Mouse (Mus musculus) liver, adult 2 months (tissue): Measurements from ENCODE around the gene Klhl26. TPM values are rescaled to one million over a fixed set of nuclear protein-coding genes. Genes with fewer than 3 reads are reported as not detected.

Source experiments
- DNase-seq: peaks from one replicate; pipeline ENCODE4 v3.0.0-alpha.2; 2011; ENCODE audit warnings: low read depth, low spot score; ENCODE audit errors: extremely low read depth
- H3K27ac ChIP-seq: fragments of 200-500 bp; replicated peaks from 2 replicates; pipeline ENCODE4 v1.5.1; 2012; ENCODE audit warnings: low read depth, mild to moderate bottlenecking, control low read depth, inconsistent platforms, low read length; ENCODE audit not compliant: insufficient read depth
- H3K27me3 ChIP-seq: fragments of 200-500 bp; 2 replicates; pipeline ENCODE4 v1.6.1; 2012; ENCODE audit warnings: mild to moderate bottlenecking, moderate library complexity, low read length, inconsistent platforms; ENCODE audit not compliant: control insufficient read depth, insufficient read depth
- H3K36me3 ChIP-seq: fragments of 200-500 bp; 2 replicates; pipeline ENCODE4 v1.6.1; 2012; ENCODE audit warnings: low read length, inconsistent platforms; ENCODE audit not compliant: control insufficient read depth, insufficient read depth
- H3K4me1 ChIP-seq: fragments of 200-500 bp; 2 replicates; pipeline ENCODE4 v1.6.1; 2011; ENCODE audit warnings: low read length; ENCODE audit not compliant: control insufficient read depth, insufficient read depth
- H3K4me3 ChIP-seq: fragments of 200-500 bp; 2 replicates; pipeline ENCODE4 v1.5.1; 2011; ENCODE audit warnings: low read depth, mild to moderate bottlenecking, control low read depth, low read length, moderate library complexity; ENCODE audit not compliant: insufficient read depth
- H3K79me2 ChIP-seq: fragments of 200-500 bp; 2 replicates; pipeline ENCODE4 v1.6.1; 2012; ENCODE audit warnings: inconsistent platforms, mild to moderate bottlenecking, low read length, moderate library complexity; ENCODE audit not compliant: control insufficient read depth, insufficient read depth
- H3K9ac ChIP-seq: fragments of 200-500 bp; 2 replicates; pipeline ENCODE4 v1.6.1; 2012; ENCODE audit warnings: low read depth, mild to moderate bottlenecking, control low read depth, inconsistent platforms, low read length
- CTCF ChIP-seq: fragments of 200-500 bp; IDR thresholded peaks from 2 replicates; pipeline ENCODE4 v1.5.1; 2011; ENCODE audit warnings: low read depth, low read length, control low read depth
- POLR2A ChIP-seq: fragments of 200-500 bp; IDR thresholded peaks from 2 replicates; pipeline ENCODE4 v1.6.1; 2011; ENCODE audit warnings: low read length, control low read depth; ENCODE audit not compliant: insufficient read depth; ENCODE audit errors: extremely low read depth
- WGBS: fragments of 180-500 bp; shearing (Covaris S2); methylation state at CpG from one replicate; pipeline ENCODE4 v1.1.7; 2018; 5-methylcytosine and 5-hydroxymethylcytosine counted together
- polyA plus RNA-seq: library from polyadenylated mRNA; depleted of rRNA; stranded (reverse); fragments of >200 nt; gene quantifications from 2 replicates; pipeline ENCODE4 v1.2.3, GENCODE M21; 2012
- total RNA-seq: library from RNA; depleted of rRNA; stranded (reverse); fragments of >200 nt; gene quantifications from 2 replicates; pipeline ENCODE4 v1.2.3, GENCODE M21; 2014

Gene Klhl26
- total and polyA plus RNA-seq, 2 experiments, result 4.5 to 13.7 TPM

DNA sequence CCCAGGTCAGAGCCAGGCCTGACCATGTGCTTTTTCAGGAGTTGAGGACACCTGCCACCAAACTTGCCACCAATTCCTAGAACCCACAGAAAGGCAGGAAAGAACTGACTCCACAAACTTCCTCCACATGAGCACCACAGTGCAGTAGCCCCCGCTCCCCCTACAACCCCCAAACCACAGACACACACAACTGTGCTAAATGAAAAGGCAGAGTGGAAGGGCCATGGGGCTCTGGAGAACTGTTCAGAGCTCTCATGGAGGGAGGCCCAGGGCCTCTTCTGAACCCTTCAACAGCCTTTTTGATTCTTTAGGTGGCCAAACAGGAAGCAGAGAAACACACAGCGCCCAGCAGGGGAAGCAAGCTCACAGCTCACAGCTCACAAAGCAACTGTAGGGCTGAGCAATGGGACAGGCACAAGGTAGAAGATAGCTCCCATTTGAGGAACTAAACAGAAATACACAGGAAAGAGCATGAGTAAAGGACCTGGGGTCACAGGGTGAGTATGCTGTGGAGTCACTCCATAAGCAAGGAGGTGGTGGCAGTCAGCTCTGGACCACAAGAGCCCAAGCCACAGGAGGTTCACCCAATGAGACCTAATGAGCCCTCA lies 50.4 kb downstream of the Klhl26 start:
- Histone ChIP-seq H3K4me1 (no peaks in the 10 kb centered on the region), H3K27ac (no peak overlapping the region), H3K9ac (no peak overlapping the region)

GRCm38 (mm10) chr8:70422722-70423121 lies 54.0 kb downstream of the Klhl26 start:
- Histone ChIP-seq H3K36me3 (no peaks in the 10 kb centered on the region), H3K9ac (no peak overlapping the region), H3K27me3 (no peaks in the 10 kb centered on the region), H3K27ac (no peak overlapping the region), H3K4me3 (no peak overlapping the region), H3K4me1 (no peaks in the 10 kb centered on the region), H3K79me2 (peaks cover 7% of the 10 kb centered on the region; the same call in 1 of the 2 replicates)
- no peak for TF ChIP-seq POLR2A
- 98% methylated on average over 2 of the region's 2 CpGs for WGBS
- no peak for DNase-seq

More for the DNA sequence above, 50.4 kb downstream of the Klhl26 start:
- peaks cover 24% of the 10 kb centered on the region for H3K79me2 ChIP-seq
- TF ChIP-seq CTCF (no peak), POLR2A (no peak)
- DNase-seq, result no peak
- H3K4me3 ChIP-seq, result no peak overlapping the region
- H3K36me3 ChIP-seq, result no peaks in the 10 kb centered on the region
- WGBS, result 91% methylated on average over 2 of the region's 2 CpGs
- H3K27me3 ChIP-seq, result no peaks in the 10 kb centered on the region

GRCm38 (mm10) chr8:70421349-70422104 lies 55.2 kb downstream of the Klhl26 start:
- H3K4me3 ChIP-seq, result no peak overlapping the region
- 72% methylated on average over 18 of the region's 18 CpGs for WGBS
- H3K4me1 ChIP-seq, result no peaks in the 10 kb centered on the region
- no peak for TF ChIP-seq CTCF
- H3K27me3 ChIP-seq, result no peaks in the 10 kb centered on the region
- H3K36me3 ChIP-seq, result no peaks in the 10 kb centered on the region
- no peak overlapping the region for H3K9ac ChIP-seq
- no peak for DNase-seq
- H3K79me2 ChIP-seq, result peaks cover 4% of the 10 kb centered on the region; the same call in 1 of the 2 replicates
- no peak overlapping the region for H3K27ac ChIP-seq

DNA sequence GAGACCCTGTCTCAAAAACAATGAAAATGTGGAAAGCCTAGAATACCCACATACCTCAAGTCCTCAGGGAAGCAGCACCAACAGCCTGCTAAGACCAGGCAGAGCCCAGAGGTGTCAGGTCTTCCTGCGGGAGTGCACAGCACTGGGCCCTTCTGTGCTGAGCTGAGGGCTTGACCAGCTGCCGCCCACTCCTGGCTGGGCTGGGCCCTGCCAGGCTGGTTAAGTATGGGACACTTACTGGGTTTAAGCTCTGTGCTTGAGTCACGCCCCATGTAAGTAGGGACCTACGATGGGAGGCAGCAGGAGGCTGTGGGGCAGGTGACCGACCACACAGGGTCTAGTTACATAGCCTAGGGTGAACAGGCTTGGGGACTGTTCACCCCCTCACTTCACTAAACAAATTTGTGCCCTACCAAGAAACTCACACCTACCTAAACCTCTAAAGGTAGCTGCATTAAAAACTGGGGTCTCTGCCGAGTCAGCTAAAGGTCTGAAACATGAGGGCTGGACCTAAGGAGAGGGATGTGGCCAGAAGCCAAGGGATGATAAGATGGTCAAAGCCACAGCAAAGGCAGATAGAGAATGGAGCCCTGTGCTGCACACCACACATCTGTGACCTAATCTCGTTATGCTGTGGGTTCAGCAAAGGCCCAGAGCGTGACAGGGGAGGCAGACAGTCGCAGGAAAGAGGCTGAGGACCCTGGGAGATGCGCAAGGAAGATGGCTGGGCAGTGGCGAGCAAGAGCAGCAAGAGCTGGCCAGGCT lies 56.7 kb downstream of the Klhl26 start:
- no peak overlapping the region for H3K4me3 ChIP-seq
- H3K27me3 ChIP-seq, result no peaks in the 10 kb centered on the region
- no peaks in the 10 kb centered on the region for H3K36me3 ChIP-seq
- no peaks in the 10 kb centered on the region for H3K4me1 ChIP-seq
- WGBS, result 90% methylated on average over 11 of the region's 11 CpGs
- TF ChIP-seq CTCF (no peak), POLR2A (no peak)
- no peak for DNase-seq
- no peak overlapping the region for H3K27ac ChIP-seq
- H3K9ac ChIP-seq, result no peak overlapping the region
- peaks cover 4% of the 10 kb centered on the region; the same call in 1 of the 2 replicates for H3K79me2 ChIP-seq

DNA sequence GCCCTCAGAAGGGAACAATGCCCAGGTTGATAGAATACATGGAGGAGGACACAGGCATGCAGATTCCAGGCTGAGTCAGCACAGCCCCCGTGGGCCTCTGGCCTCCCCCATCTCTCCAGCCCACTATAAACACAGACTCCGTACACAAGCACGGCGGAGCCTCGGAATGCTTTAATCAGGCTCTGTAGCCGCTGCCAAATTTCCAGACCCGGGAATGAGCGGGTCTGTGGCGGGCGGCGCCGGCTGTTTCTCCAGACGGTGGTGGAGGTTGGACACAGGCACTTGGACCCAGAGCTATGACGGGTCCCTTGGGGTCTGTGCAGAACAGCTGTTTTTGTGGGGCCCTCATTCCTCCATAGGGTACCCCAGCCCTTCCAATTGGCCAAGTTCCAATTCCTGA lies 57.8 kb downstream of the Klhl26 start:
- H3K36me3 ChIP-seq, result no peaks in the 10 kb centered on the region
- no peaks in the 10 kb centered on the region for H3K27me3 ChIP-seq
- H3K4me3 ChIP-seq, result no peak overlapping the region
- TF ChIP-seq POLR2A (no peak), CTCF (no peak)
- no peaks in the 10 kb centered on the region for H3K4me1 ChIP-seq
- no peak for DNase-seq
- WGBS, result 67% methylated on average over 14 of the region's 14 CpGs
- no peak overlapping the region for H3K27ac ChIP-seq
- no peak overlapping the region for H3K9ac ChIP-seq
- peaks cover 4% of the 10 kb centered on the region; the same call in 1 of the 2 replicates for H3K79me2 ChIP-seq
